Mouse (Mus musculus) limb, embryonic 12.5 days (tissue): ENCODE data around the gene Mrc2. TPM values are rescaled to one million over a fixed set of nuclear protein-coding genes. Genes with fewer than 3 reads are reported as not detected.

Experiments used
- ATAC-seq: fragments of 200-750 bp; cut with Nextera tagmentation; 2 replicates; pipeline ENCODE4 v1.8.0; 2017; ENCODE audit warnings: low read depth, moderate TSS enrichment; ENCODE audit not compliant: insufficient number of reproducible peaks, insufficient read depth, low FRiP score, low TSS enrichment
- H3K27ac ChIP-seq: fragments of 300-500 bp; sonication (generic); 2 replicates; pipeline ENCODE4 v1.5.1; 2016; ENCODE audit warnings: mild to moderate bottlenecking, moderate library complexity
- H3K27me3 ChIP-seq: fragments of 300-500 bp; sonication (generic); 2 replicates; pipeline ENCODE4 v1.6.1; 2016; ENCODE audit warnings: mild to moderate bottlenecking, moderate library complexity
- H3K36me3 ChIP-seq: fragments of 300-500 bp; sonication (generic); 2 replicates; pipeline ENCODE4 v1.6.1; 2016; ENCODE audit warnings: mild to moderate bottlenecking, moderate library complexity
- H3K4me1 ChIP-seq: fragments of 300-500 bp; sonication (generic); replicated peaks from 2 replicates; pipeline ENCODE4 v1.6.1; 2016
- H3K4me2 ChIP-seq: fragments of 300-500 bp; sonication (generic); 2 replicates; pipeline ENCODE4 v1.6.1; 2016; ENCODE audit warnings: mild to moderate bottlenecking, moderate library complexity
- H3K4me3 ChIP-seq: fragments of 300-500 bp; sonication (generic); replicated peaks from 2 replicates; pipeline ENCODE4 v1.5.1; 2016; ENCODE audit warnings: mild to moderate bottlenecking
- H3K9ac ChIP-seq: fragments of 300-500 bp; sonication (generic); replicated peaks from 2 replicates; pipeline ENCODE4 v1.6.1; 2016; ENCODE audit warnings: mild to moderate bottlenecking, moderate library complexity
- H3K9me3 ChIP-seq: fragments of 300-500 bp; sonication (generic); 2 replicates; pipeline ENCODE4 v1.6.1; 2016; ENCODE audit warnings: mild to moderate bottlenecking, moderate library complexity
- WGBS: fragments of 180-500 bp; shearing (Covaris S2); methylation state at CpG from one replicate; pipeline ENCODE4 v1.1.7; 2016; 5-methylcytosine and 5-hydroxymethylcytosine counted together
- polyA plus RNA-seq: library from polyadenylated mRNA; unstranded; fragments of >200 nt; fragmentation: Nextera tagmentation; extraction: Ambion mirVana; gene quantifications from 2 replicates; pipeline ENCODE4 v1.2.1, GENCODE M21; 2016

The Mrc2 gene
- polyA plus RNA-seq, 1 experiment from 2014 or later = 35.0 TPM

- Histone ChIP-seq H3K36me3 (peaks cover 75% of the 10 kb centered on the region), H3K4me3 (no peak overlapping the region), H3K27ac (peak overlapping the region; percentile 73), H3K4me1 (peaks cover 49% of the 10 kb centered on the region), H3K4me2 (no peak overlapping the region), H3K9me3 (no peaks in the 10 kb centered on the region), H3K9ac (no peak overlapping the region), H3K27me3 (no peaks in the 10 kb centered on the region)
- WGBS = 82% methylated on average over 7 of the region's 7 CpGs
- no peak for ATAC-seq
These were observed 11.2 kb upstream of the Mrc2 start for GRCm38 (mm10) chr11:105281291-105281690.

GRCm38 (mm10) chr11:105281763-105282459 lies 10.5 kb upstream of the Mrc2 start:
- no peak for ATAC-seq
- Histone ChIP-seq H3K4me1 (peaks cover 51% of the 10 kb centered on the region), H3K9ac (no peak overlapping the region), H3K4me2 (no peak overlapping the region), H3K27me3 (no peaks in the 10 kb centered on the region), H3K36me3 (peaks cover 73% of the 10 kb centered on the region), H3K4me3 (no peak overlapping the region), H3K9me3 (no peaks in the 10 kb centered on the region), H3K27ac (peak overlapping the region; percentile 73)
- 58% methylated on average over 12 of the region's 12 CpGs for WGBS

- 10% methylated on average over 2 of the region's 2 CpGs for WGBS
- Histone ChIP-seq H3K9ac (no peak overlapping the region), H3K4me3 (no peak overlapping the region), H3K27ac (peak overlapping the region; percentile 73), H3K27me3 (no peaks in the 10 kb centered on the region), H3K4me2 (no peak overlapping the region), H3K4me1 (peaks cover 51% of the 10 kb centered on the region), H3K9me3 (no peaks in the 10 kb centered on the region), H3K36me3 (peaks cover 73% of the 10 kb centered on the region)
- ATAC-seq = 0 out of 2 replicates have a peak, but pooled peaks have one; percentile 12
These were observed 10.0 kb upstream of the Mrc2 start for GRCm38 (mm10) chr11:105282460-105282859.

DNA sequence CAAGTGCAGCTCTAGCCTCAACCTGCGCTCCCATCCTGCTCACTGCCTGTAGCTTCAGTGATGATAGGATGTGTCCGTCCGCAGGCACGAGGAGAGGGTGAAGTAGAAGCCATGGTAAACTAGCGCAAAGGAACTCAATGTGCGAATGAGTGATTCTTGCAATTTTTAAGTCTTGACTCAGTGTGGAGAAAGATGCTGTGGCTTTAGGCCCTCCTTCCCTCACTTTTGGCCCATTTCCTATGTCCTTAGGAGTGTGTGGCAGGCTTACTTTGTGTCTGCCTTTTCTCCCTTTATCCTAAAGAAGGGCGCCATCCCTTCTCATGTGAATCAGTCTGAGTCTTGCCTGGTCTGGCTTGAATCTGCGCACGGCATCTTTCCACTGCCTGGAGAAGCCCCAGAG lies 9.4 kb upstream of the Mrc2 start:
- H3K4me1 ChIP-seq = peaks cover 51% of the 10 kb centered on the region
- H3K4me3 ChIP-seq = no peak overlapping the region
- H3K9ac ChIP-seq = no peak overlapping the region
- peaks cover 71% of the 10 kb centered on the region for H3K36me3 ChIP-seq
- no peaks in the 10 kb centered on the region for H3K27me3 ChIP-seq
- no peak for ATAC-seq
- 85% methylated on average over 9 of the region's 9 CpGs for WGBS
- no peaks in the 10 kb centered on the region for H3K9me3 ChIP-seq
- no peak overlapping the region for H3K4me2 ChIP-seq
- peak overlapping the region; percentile 73 for H3K27ac ChIP-seq

DNA sequence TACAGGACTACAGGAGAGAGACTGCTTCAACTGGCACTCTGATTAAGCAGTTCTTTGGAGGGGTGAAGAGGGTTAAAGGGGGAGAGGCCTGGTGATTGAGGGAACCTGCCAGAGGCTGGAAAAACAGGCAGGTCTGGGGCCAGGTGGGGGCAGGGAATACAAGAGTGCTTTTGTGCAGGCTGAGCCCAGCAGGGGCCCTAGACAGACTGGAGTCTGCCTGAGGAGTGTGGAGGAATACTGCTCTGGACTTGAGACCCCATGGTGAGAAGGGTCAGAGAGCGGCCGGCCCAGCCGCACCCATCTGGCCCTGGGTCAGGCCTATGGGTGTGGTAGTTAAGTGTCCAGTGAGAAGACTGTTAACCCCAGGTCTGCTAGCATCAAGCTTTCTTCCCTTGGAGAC lies 6.7 kb upstream of the Mrc2 start:
- peaks cover 74% of the 10 kb centered on the region for H3K4me1 ChIP-seq
- ATAC-seq = peak; percentile 73; the same call in 1 of the 2 replicates
- 21% methylated on average over 3 of the region's 3 CpGs for WGBS

DNA sequence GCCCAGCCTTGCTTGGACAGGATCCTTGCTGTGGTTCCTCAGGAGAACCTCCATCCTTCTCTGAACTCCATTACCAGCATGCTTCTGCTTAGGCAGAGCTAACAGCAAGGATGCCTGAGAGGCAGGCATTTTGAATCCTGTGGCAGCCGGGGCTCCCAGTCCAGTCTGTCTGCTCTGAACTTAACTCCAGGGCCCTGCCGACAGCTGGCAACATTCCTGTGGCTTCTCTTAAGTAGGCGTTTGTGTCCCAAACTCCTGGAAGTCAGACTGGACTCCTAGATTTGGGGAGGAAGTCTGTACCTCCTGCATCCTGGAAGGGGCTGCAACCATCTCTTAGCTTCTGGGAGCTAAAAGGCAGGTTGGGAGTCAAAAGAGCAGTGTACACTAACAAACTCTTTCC lies 3.0 kb upstream of the Mrc2 start:
- no peak overlapping the region for H3K4me3 ChIP-seq
- H3K4me1 ChIP-seq = peaks cover 64% of the 10 kb centered on the region
- no peak overlapping the region for H3K9ac ChIP-seq
- 34% methylated on average over 3 of the region's 3 CpGs for WGBS
- H3K36me3 ChIP-seq = peaks cover 34% of the 10 kb centered on the region
- peak overlapping the region; percentile 51 for H3K27ac ChIP-seq
- ATAC-seq = no peak
- no peaks in the 10 kb centered on the region for H3K9me3 ChIP-seq
- H3K27me3 ChIP-seq = no peaks in the 10 kb centered on the region
- H3K4me2 ChIP-seq = no peak overlapping the region

More for the DNA sequence above, 6.7 kb upstream of the Mrc2 start:
- H3K4me2 ChIP-seq = peak overlapping the region; percentile 35
- H3K27me3 ChIP-seq = no peaks in the 10 kb centered on the region
- no peak overlapping the region for H3K4me3 ChIP-seq
- H3K9me3 ChIP-seq = no peaks in the 10 kb centered on the region
- H3K9ac ChIP-seq = no peak overlapping the region; the same call in 1 of the 2 replicates
- peak overlapping the region; percentile 92 for H3K27ac ChIP-seq
- peaks cover 58% of the 10 kb centered on the region for H3K36me3 ChIP-seq

DNA sequence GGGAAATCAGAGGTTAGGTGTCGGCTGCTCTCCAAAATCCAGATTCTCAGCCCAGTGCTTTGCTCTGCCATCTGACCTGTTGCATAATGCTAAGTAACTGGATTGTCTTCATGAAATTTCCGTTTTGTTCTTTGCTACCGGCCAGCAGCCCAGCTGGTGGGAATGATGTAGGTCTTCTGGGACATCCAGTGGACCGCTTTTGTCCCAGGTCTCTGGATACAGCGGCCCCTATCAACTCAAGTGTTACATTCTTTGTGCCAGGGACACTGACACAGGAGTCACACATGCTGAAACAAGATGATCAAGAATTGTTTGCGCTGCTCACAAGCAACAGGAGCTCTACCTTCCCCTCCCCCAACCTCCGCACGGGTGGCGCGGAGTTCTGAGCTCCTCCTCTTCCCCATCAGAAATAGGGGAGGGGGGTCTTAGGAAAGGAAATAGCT lies 741 bp upstream of the Mrc2 start:
- peak overlapping the region; percentile 99 for H3K27ac ChIP-seq
- H3K27me3 ChIP-seq = no peaks in the 10 kb centered on the region
- peaks cover 29% of the 10 kb centered on the region for H3K36me3 ChIP-seq
- peak overlapping the region; percentile 90 for H3K4me2 ChIP-seq
- WGBS = under 1% methylated on average over 10 of the region's 10 CpGs
- peak overlapping the region; percentile 93 for H3K9ac ChIP-seq
- peaks cover 54% of the 10 kb centered on the region for H3K4me1 ChIP-seq
- peak overlapping the region; percentile 80 for H3K4me3 ChIP-seq
- 0 out of 2 replicates have a peak, but pooled peaks have one; percentile 20 for ATAC-seq
- no peaks in the 10 kb centered on the region for H3K9me3 ChIP-seq

DNA sequence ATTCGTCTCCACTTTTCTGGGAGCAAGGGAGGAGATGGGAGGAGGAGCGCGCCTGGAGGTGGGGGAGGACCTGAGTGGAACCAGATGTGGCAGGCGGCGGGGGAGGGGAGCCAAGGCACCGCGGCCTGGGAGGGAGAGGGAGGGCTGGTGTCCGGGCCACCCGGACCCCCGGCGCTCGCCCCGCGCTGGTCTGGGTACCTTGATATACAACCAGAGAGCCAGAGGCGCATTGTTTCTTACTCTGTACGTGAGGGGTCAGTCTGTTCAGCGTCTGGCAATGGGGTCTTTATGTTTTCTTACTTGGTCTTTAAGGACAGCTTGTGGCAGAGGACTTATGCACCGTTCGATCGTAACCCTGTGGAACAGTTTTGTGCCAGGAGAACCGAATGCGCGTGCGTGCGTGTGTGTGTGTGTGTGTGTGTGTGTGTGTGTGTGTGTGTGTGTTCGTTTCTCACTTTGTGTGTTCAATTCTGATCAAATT lies 698 bp downstream of the Mrc2 start:
- Histone ChIP-seq H3K4me1 (peaks cover 54% of the 10 kb centered on the region), H3K27ac (peak overlapping the region; percentile 99), H3K4me2 (peak overlapping the region; percentile 90), H3K9ac (peak overlapping the region; percentile 93), H3K4me3 (peak overlapping the region; percentile 80), H3K9me3 (no peaks in the 10 kb centered on the region), H3K27me3 (no peaks in the 10 kb centered on the region), H3K36me3 (peaks cover 32% of the 10 kb centered on the region)
- ATAC-seq = peak; percentile 41
- WGBS = under 1% methylated on average over 26 of the region's 26 CpGs

DNA sequence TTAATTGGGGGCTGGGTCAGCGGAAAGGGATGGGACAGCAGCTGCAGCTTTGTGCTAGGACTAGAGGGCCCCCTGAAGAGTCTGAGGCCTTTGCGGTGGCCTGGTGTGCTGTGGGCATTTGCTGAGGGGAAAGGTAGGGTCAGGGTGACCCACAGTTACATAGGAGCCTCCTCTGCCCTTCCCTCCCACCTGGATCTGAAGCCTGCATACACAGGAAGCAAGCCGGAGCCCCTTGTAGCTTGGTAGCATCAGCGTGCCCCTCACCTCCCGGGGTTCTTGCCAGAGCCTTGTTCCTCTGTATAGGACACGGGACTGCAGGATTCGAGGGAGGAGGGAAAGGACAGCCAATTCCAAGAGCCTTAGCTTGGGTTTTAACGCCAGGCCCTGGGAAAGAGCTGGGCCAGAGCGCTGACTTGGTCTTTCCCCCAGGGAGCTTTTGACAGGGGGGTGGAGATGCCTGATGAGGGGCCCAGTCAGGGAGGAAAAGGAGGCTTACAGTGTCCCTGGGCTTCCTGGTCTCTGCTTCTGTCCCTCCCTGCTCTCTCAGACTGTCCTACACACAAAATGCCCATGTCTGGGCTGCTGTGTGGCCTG lies 1.6 kb downstream of the Mrc2 start:
- Histone ChIP-seq H3K27me3 (no peaks in the 10 kb centered on the region), H3K4me3 (peak overlapping the region; percentile 80), H3K36me3 (peaks cover 35% of the 10 kb centered on the region), H3K9ac (peak overlapping the region; percentile 93), H3K4me2 (peak overlapping the region; percentile 90), H3K4me1 (peaks cover 48% of the 10 kb centered on the region), H3K27ac (peak overlapping the region; percentile 99), H3K9me3 (no peaks in the 10 kb centered on the region)
- 1% methylated on average over 9 of the region's 9 CpGs for WGBS
- no peak for ATAC-seq

DNA sequence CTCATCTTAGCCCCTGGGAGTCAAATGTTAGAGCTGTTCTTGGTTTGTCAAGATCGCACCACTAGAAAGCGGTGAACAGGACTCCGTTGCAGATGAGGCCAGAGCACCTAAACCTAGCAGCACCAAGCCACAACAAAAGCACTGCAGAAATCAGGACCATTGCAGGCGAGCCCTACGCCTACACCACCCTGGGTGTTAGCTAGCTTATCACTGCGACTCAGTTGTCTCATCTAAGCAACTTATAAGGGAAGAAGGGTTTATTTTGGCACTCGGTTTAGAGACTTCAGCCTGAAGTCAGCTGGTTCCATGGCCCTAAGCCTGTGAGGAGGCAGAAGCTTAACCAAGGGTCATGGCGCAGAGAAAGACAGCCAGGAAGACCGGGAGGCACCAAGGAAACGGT lies 3.6 kb downstream of the Mrc2 start:
- H3K9me3 ChIP-seq = no peaks in the 10 kb centered on the region
- no peaks in the 10 kb centered on the region for H3K27me3 ChIP-seq
- no peak for ATAC-seq
- no peak overlapping the region for H3K9ac ChIP-seq
- H3K4me2 ChIP-seq = no peak overlapping the region
- H3K4me3 ChIP-seq = no peak overlapping the region
- 88% methylated on average over 10 of the region's 10 CpGs for WGBS
- peaks cover 27% of the 10 kb centered on the region for H3K4me1 ChIP-seq
- H3K27ac ChIP-seq = no peak overlapping the region
- H3K36me3 ChIP-seq = peaks cover 49% of the 10 kb centered on the region

- H3K36me3 ChIP-seq = peaks cover 45% of the 10 kb centered on the region
- ATAC-seq = no peak
- peaks cover 47% of the 10 kb centered on the region for H3K4me1 ChIP-seq
- H3K27me3 ChIP-seq = no peaks in the 10 kb centered on the region
- H3K9ac ChIP-seq = no peak overlapping the region
- H3K27ac ChIP-seq = no peak overlapping the region
- H3K9me3 ChIP-seq = no peaks in the 10 kb centered on the region
- H3K4me2 ChIP-seq = no peak overlapping the region
- 94% methylated on average over 7 of the region's 7 CpGs for WGBS
- H3K4me3 ChIP-seq = no peak overlapping the region
These were observed 17.8 kb downstream of the Mrc2 start for GRCm38 (mm10) chr11:105310197-105310596.
